Mouse (Mus musculus): ENCODE measurements around the gene Tlx2.
A peak's percentile ranks its signal among the peaks of the same experiment; 100 is the strongest.

Gene Tlx2

DNA sequence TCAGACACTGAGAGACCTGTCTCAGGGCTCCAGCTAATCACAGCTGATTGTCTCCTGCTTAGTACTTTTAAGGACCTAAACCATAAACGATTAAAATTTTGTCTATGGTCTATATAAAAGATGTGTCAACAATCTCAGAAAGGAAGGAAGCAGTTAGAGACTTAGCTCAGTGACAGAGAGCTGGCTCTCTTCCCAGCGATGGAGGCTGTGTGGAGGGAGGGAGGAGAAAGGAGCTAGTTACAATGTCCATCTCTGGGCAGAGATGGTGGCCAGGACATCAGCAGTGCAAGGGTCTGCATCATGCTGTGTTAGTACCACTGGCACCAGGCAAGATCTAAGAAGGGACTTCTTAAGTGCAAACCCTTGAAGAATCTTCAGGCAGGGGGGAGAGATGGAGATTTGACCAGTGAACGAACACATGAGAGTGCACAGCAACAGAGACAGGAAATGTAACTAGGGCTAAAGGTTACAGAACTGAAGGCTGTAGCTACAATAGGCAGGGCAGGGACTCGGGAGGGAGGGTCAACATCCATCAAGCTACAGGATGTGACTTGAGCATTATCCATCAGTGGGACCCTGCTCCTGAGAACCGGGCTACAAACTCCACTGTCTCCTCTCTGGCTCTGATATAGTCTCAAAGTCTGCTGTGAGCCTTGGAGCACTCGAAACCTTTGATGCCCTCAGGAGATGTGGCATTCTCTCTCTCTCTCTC lies 22.5 kb upstream of the Tlx2 start:
- DNase-seq (ENCODE audit: low read depth, low spot score) = peak; percentile 56

DNA sequence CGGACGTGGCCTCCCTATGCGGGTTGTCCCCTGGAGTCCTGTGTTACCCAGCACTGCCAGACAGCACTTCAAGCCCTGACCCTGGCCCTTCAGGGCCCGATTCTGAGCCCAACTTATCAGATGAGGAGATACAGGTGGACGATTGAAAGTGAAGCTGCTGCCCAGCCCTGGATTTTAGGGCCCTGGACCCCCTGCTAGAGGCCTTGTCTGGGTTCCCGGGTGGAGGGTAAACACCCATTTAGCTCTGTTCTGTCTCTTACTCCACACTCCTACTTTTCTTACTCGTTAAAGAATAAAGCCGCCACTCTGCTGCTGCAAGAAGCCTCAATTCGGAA lies 17.8 kb upstream of the Tlx2 start:
- no peak for DNase-seq (ENCODE audit: low read depth, low spot score)

DNA sequence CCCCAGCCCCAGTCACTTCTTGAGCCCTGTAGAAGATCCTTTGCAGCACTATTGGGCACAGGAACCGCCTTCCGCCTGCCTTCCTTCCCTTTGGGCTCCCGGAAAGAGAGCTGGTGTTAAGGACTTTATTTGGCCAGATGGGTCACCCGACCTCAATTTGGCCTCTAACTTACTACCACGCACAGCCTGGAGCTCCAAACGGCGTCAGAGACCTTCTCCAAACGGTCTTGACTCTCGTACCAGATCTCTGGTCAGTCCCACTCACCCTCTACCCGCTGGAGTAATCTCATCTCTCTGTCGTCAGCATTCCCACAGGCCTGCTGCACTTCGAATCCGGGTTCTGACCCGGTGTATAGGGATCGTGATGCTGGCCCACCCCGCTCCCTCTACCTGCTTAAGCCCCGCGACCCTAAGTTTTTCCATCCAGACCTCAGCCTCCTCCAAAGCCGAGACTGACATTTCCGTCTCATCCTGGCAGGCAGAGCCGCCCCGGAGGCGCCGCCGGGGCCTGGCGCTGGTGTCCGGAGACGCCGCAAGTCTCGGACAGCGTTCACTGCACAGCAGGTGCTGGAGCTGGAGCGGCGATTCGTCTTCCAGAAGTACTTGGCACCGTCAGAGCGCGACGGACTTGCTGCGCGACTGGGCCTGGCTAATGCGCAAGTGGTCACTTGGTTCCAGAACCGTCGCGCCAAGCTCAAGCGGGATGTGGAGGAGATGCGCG lies 17.3 kb upstream of the Tlx2 start:
- no peak for DNase-seq (ENCODE audit: low read depth, low spot score)

DNA sequence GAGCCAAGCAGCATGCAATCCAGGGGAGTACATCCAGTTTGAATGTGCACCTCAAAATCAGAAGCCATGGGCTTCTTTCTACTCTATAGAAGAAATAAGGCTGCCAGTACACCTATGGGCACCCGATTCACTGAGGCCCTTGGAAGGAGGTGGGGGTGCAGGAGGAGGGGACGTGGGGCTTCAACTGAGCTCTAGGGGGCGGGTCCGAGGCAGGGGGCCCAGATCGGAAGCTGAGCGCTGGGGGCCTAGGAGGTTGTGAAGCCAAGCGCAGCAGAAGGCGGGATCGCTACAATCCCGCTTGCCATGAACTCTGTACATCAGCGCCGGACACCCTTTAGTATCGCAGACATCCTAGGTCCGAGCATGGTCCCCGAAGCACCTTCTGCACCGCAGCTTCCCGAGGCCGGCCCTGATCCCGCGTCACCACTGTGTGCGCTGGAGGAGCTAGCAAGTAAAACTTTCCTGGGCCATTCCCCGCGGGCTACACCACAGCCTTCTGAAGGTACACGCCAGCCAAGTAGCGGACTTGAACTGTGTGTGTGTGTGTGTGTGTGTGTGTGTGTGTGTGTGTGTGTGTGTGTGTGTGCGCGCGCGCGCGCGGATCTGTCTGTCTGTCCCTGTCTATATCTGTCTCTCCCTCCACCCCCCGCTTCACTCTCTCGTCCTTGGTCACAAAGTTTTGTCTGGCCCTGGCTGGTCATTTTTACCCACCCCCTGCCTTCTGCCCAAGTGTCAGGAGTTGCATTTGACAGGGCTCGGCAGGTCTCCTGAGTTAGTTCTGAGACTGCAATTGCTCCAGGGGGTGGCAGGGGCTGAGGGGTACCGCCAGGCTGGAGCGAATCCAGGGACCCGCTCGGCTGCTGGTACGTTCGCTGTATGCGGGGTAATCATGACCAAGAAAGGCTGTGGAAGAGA lies 16.3 kb upstream of the Tlx2 start, which contains the start of gene Lbx2:
TSS of gene Lbx2 (plus strand) at position 247 of the 915 bp plus-strand sequence.
- no peak for DNase-seq (ENCODE audit: low read depth, low spot score)

DNA sequence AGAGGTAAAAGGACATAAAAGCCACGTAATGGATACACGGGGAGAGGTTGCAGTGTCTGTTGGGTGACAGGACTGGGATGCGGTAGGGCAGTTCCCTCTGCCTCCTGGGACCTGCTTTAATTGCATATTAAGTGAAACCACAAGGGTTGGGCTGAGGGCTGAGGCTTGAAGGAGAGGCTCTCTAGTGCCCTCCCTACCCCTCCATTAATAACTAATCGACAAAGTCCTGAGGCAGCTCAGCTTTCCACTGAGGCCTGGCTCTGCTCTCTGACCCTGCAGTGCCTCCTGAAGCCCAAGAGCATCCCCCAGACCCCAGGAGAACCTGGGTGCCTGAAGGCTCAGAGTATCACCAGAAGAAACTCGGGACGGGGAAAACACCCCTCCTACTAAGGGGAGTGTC lies 14.4 kb upstream of the Tlx2 start:
- no peak for DNase-seq (ENCODE audit: low read depth, low spot score)

DNA sequence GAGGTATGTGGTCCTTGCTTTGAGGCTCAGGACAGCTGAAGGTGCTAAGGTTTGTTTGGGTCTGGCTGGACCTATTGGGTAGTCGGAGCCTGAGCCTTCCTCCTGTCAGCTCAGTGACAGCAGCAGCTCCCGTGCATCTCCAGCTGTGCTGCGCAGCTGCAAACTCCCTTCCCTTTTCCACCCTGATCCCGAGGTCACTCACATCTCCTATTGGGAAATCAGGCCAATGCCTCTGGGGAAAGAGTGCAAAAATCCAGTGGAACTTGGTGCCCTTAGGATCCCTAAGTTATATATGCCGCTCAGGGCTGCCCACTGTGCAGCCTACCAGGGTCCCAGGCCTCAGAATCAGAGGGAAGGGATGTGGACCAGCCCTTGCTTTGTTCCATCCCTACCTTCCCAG lies 13.4 kb upstream of the Tlx2 start:
- DNase-seq (ENCODE audit: low read depth, low spot score) = no peak

DNA sequence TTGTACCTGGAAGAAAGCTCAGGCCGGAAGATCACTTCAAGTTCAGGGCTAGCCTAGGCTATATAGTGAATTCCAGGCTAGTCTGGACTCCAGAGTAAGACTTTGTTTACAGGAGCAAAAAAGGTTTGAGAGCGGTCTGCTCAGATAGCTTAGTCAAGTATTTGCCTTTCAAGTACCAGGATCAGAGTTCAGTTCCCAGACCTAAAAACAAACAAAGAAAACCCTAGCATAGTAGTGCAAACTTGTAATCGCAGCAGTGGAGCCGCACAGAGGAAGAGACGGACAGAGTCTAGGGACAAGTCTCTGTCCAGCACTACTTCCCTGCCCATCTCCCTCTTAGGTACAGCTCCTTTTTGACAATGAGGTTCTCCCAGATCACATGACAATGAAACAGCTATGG lies 10.1 kb upstream of the Tlx2 start:
- DNase-seq (ENCODE audit: low read depth, low spot score) = no peak

DNA sequence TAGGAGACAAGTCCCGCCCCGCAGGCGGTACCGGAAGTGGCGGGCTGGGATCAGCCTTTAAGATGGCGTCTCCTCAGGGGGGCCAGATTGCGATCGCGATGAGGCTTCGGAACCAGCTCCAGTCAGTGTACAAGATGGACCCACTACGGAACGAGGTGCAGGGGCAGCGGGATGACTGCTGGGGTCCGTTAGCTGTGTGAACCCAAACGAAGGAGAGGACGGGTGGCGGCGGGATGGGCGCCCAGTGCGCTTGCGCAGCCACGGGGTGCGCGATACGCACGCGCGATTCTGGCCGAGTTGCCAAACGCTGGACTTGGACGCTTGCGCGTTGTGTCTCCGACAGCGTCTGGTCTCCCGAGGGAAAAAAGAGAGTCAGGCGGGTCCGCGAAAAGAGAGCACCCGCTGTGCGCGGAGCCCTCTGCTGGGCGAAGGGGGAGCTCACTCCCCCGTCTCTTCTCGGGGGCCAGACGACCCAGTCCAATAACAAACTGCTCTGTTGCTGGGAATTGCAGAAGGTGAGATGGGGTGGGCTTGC lies 8.3 kb upstream of the Tlx2 start:
- DNase-seq (ENCODE audit: low read depth, low spot score) = peak; percentile 99

DNA sequence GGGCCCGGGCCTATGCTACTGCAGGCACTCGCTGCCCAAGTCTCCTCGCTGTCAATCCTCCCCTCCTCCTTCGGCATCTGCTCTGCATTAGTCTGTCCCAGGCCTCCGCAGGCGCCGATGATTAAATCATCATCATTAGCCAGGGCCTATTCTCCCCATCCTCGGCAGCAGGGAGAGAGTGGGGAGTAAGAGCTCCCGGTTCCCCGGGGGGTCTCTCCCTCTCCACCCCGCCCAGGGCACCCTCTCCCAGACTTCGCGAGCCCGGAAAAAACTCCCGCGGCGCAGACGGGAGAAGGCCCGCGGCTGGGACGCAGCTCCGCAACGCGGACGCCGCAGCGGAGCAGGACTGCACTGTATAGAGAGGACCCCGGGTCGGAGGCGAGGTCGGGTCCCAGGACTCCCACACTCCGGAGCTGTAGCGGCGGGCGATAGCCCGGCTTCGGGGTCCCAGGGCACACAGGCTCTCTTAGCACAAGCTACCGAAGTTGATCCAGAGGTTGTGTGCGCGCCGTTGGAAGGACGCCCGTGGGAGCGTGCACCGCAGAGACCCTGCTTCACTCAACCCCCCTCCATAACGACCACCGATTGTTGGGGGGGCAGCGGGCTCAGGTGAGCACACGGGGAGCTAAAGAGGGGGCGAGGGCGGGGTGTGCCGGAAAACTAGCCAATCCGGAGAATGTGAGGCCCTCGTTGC lies 7.7 kb upstream of the Tlx2 start, which contains the start of gene Pcgf1:
TSS of gene Pcgf1 (plus strand) at position 240 of the 694 bp plus-strand sequence.
- DNase-seq (ENCODE audit: low read depth, low spot score) = peak; percentile 69

DNA sequence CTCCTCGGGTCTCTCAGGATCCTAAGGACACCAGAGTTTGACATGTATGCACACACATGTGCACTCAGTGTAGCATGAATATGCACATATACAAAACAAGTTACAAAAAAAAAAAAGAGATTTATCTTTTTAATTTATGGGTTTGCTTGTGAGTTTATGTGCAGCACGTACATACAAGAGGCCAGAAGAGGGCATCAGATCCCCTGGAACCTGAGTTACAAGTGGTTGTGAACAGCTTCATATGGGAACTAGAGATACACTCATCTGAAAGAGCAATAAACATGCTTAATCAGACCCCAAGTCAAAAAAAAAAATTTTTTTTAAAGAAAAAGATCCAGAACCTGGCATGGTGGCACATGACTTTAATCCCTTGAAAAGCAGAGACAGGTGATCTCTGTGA lies 4.9 kb upstream of the Tlx2 start:
- DNase-seq (ENCODE audit: low read depth, low spot score) = peak; percentile 58

DNA sequence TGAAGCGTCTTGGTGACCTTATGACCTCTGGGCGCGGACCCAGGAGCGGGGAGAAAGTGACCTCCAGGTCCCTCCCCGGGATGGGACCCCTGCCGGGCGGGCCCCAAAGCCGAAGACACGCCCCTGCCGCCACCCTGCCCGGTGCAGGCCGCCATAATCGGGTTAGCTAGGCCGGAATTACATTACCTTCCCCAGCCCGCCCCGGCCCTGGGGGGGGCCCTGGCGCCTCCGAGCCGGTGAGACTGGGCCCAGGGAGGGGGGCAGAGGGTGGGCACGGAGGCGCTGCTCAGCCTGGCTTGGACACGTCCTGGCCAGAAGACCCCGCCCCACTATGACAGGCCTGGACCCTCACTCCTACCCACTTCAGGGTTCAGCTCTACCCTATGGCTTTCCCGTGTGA lies 1.1 kb upstream of the Tlx2 start:
- no peak for DNase-seq (ENCODE audit: low read depth, low spot score)

DNA sequence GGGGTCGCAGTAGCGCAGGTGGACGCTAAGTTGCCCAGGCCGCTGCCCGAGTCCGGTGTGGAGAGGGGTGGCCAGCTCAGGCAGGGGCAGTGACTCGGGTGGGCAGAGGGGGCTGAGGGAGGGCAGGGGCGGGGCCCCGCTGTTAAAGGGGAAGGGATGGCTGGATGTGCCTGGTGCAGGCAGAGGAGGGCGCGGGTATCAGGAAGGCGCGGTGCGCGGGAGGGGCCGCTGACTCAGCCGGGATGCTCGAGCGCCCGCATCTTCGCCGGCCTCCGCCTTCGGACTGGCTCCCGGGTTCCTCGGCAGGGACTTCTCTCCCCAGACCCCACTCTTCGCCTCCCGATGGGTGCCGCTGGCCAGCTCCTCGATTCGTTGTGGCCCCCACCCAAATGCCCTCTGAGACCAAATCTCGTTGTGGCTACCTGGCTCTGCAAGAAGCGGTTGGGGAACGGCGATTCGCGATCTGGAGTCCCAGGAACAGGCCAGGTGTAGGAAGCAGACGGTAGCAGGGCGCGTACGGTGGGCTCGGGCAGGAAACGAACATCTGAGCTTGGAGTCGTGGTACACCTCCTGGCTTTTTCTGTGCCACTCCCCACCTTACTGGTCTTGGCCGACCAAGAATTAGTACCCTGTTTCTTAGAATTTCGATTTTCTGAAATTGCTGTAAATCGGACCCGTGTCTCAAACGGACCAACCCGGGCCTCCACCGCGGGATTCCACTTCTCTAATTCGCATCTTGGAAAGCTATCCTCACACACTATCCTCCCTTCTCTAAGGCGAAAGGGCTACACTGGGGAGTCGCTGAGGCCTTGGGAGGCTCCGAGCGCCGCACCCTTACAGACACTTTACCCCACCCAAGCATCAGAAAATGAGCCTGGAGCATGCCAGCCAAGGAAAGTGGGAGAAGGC lies 472 bp upstream of the Tlx2 start:
- no peak for DNase-seq (ENCODE audit: low read depth, low spot score)

DNA sequence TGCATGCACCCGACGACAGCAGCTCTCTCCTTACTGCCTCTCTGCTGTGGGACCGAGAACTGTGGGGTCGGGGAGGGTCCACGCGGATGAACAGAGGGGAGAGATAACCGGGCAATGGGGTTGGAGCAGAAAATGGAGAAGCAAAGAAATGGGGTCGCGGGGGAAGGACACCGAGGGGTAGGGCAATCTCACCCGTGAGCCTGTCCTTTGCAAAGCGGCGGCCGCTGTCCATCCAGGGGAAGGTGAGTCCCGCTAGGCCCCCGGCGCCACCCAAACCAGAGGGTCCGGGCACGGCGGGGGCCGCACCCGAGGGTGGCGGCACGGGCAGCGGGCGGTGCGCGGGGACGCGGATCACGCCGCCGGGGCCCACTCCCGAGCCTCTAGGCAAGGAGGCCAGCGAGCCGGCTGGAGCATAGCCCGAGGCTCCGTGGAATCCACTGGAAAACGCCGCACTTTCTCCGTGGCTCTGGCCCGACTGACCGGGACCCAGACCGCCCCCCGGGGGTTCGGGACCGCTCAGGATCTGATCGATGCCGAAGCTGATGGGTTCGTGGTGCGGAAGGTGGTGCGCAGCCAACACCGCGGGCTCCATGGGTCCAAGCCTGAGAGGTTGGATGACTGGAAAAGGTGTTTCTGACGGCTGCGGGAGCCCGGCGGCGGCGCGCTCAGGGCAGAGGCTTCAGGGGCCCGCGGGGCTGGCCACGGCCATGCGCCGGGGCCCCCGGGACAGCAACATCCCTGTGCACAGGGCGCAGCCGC lies 426 bp downstream of the Tlx2 start:
- DNase-seq (ENCODE audit: low read depth, low spot score) = no peak

DNA sequence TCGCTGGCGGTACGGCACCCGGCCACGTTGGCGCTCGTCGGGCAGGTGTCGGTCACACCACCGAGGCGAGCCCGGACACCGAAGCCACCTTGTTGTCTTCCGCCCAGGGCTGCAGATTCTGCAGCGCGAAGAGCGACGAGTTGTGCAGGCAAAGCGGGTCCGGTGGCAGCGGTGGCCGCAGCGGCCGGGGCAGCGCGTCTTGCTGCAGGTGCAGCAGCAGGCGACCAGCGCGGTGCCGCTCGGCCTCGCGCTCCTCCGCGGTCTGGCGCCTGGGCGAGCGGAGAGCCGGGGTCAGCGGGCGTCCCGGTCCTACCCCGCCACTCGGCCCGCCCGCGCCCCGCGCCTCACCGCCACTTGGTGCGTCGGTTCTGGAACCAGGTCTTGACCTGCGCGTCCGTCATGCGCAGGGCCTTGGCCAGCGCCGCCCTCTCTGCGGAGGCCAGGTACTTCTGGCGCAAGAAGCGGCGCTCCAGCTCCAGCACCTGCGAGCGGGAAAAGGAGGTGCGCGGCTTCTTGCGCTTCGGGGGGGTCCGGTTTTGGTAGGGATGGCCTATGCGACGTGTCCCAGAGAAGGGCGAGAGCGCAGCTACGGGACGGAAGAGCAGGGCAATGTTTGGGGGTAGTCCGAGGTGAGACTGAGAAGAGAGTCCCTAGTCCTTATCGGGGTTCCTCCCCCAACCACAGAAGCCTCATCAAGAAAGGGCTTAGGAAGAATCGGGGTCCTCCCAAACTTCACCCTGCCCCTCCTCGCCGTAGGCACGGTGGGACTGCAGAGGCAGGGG lies 1.2 kb downstream of the Tlx2 start:
- no peak for DNase-seq (ENCODE audit: low read depth, low spot score)

DNA sequence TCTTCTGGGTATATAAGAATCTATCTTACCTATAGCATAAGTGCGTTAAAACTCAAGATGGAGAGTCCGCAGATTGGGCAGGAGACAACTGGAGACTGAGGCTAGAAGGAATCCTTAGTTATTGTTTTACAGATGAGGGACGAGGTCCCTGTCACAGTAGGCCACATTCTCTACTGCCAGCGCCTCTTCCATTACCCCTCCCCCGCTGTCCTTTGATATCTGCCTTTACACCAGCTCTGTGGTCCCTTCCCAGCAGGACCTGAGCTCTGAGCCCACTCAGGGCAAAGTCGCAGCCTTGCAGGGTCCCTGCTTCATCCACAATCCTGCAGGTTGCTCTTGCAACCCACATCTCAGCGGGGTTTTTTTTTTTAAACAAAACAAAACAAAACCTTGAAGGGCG lies 1.9 kb downstream of the Tlx2 start:
- DNase-seq (ENCODE audit: low read depth, low spot score) = no peak

DNA sequence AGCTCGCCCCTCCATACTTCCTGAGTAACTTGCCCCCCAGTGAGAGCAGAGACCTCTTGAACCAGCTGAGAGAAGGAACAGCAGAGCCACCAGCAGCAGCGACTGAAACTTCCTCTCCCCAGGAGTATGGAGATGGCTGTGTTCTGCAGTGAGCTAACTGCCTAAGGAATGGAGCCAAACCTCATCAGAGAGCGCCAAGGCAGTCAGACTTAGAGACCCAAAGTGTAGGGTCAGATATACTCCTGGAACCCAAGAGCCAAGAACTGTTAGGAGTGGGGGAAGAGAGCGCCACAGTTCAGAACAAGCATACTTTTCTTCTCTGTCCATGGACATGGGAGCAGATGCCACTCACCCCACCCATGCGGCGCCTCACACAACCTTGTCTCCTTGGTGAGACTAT lies 3.7 kb downstream of the Tlx2 start:
- no peak for DNase-seq (ENCODE audit: low read depth, low spot score)

DNA sequence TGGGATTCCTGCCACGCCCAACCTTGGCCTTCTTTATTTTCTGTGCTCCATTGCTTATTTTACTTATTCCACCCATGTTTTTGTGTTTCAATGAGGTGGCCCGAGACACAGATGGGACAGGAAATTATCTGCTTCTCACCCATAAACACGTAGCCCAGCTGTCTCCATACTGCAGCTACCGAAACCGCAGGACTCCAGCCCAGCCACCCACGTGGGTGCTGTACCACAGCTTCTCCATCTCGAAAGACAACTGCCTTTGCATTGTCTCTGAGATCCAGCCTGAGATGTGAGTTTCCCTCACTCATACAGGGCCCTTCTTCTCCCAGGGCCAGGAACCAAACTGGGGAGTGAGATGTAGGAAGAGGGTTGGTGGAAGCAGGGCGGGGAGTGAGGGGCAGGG lies 4.1 kb downstream of the Tlx2 start:
- DNase-seq (ENCODE audit: low read depth, low spot score) = no peak

DNA sequence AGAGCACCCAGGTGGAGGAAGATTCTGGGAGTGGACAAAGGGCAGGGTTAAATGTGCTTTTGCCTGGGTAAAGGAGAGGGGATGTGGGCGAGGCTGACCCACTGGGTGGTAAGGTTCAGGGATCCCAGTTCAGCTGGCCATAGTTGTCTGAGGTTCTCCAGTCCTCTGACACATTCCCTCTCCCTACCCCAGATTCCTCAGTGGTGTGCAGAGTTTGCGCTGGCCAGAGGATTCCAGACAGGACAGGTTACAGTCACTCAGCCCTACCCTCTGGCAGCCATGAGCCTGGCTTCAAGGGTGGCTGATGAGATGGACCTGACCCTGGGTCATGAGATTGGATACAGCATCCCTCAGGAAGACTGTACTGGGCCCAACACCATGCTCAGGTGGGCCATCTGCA lies 11.4 kb downstream of the Tlx2 start:
- DNase-seq (ENCODE audit: low read depth, low spot score) = no peak

DNA sequence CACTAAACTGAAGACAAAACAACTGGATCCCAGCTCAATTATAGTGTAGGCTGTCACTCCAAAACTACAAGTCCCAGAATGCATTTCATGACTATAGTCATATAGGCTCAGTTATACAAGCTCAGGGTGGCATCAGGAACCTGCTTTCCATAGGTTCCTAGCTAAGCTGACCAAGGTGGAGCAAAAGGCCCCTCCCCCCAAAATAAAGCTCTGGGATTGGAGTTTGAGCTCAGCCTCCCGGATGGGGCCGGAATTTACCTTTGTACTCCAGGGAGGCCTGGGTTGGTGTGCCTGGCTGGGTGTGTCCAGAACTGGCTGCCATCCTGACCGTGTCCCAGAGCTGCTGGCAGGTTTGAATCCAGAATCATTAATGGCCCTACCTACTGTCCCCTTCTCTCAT lies 12.3 kb downstream of the Tlx2 start, which contains the start of gene Dqx1:
TSS of gene Dqx1 (plus strand) at position 55 of the 400 bp plus-strand sequence.
- DNase-seq (ENCODE audit: low read depth, low spot score) = peak; percentile 43

All from 3T3-L1 (cell line).